Mouse (Mus musculus) heart, embryonic 11.5 days (tissue): Measurements from ENCODE around the gene Ptprr. TPM values are rescaled to one million over a fixed set of nuclear protein-coding genes. Genes with fewer than 3 reads are reported as not detected.

Experiments used
- ATAC-seq: fragments of 200-750 bp; cut with Nextera tagmentation; replicated peaks from 2 replicates; pipeline ENCODE4 v1.8.0; 2017; ENCODE audit warnings: moderate library complexity; ENCODE audit not compliant: insufficient number of reproducible peaks, low FRiP score, low TSS enrichment
- H3K27ac ChIP-seq: fragments of 300-500 bp; sonication (generic); 2 replicates; pipeline ENCODE4 v1.5.1; 2014; ENCODE audit warnings: mild to moderate bottlenecking, low read depth, low read length
- H3K27me3 ChIP-seq: fragments of 300-500 bp; sonication (generic); 2 replicates; pipeline ENCODE4 v1.6.1; 2014; ENCODE audit warnings: mild to moderate bottlenecking, low read length, mixed read lengths; ENCODE audit not compliant: control insufficient read depth, insufficient read depth
- H3K36me3 ChIP-seq: fragments of 300-500 bp; sonication (generic); 2 replicates; pipeline ENCODE4 v1.6.1; 2014; ENCODE audit warnings: mild to moderate bottlenecking, low read length, moderate library complexity, mixed read lengths; ENCODE audit not compliant: control insufficient read depth, insufficient read depth
- H3K4me1 ChIP-seq: fragments of 300-500 bp; sonication (generic); 2 replicates; pipeline ENCODE4 v1.6.1; 2014; ENCODE audit warnings: low read length; ENCODE audit not compliant: control insufficient read depth, insufficient read depth
- H3K4me2 ChIP-seq: fragments of 300-500 bp; sonication (generic); 2 replicates; pipeline ENCODE4 v1.6.1; 2014; ENCODE audit warnings: mild to moderate bottlenecking, moderate library complexity
- H3K4me3 ChIP-seq: fragments of 300-500 bp; sonication (generic); 2 replicates; pipeline ENCODE4 v1.5.1; 2014; ENCODE audit warnings: low read depth, low read length
- H3K9ac ChIP-seq: fragments of 300-500 bp; sonication (generic); 2 replicates; pipeline ENCODE4 v1.6.1; 2014; ENCODE audit warnings: mild to moderate bottlenecking, low read depth, low read length, moderate library complexity
- H3K9me3 ChIP-seq: fragments of 300-500 bp; sonication (generic); replicated peaks from 2 replicates; pipeline ENCODE4 v1.6.1; 2016; ENCODE audit warnings: low read length; ENCODE audit not compliant: control insufficient read depth
- WGBS: fragments of 180-500 bp; shearing (Covaris S2); extraction: QIAGEN DNeasy Blood & Tissue Kit; methylation state at CpG from one replicate; pipeline ENCODE4 v1.1.7; 2014; ENCODE audit not compliant: insufficient replicate concordance; 5-methylcytosine and 5-hydroxymethylcytosine counted together
- polyA plus RNA-seq: library from polyadenylated mRNA; unstranded; fragments of >200 nt; fragmentation: Nextera tagmentation; extraction: Ambion mirVana; gene quantifications from 2 replicates; pipeline ENCODE4 v1.2.1, GENCODE M21; 2014

Gene Ptprr
- polyA plus RNA-seq, 1 experiment from 2014 or later: 0.63 TPM

DNA sequence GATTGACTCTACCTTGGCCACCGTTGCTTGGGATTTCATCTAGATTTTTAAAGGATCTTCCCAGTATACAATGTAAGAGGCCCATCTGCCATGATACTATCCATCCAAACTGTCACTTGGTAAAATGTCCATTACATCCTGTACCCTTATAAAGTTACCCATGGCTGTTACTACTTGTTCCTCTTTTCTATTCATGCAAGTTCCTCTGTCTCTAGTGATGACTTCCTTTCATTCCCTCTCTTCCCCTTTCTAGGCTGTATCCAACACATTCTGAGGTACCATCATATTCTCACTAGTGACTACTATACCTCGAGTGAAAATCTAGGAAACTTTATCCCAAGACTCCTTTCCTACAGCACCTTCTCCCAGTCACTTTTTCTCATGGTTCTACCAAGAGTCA is 173.7 kb downstream of the Ptprr start:
- no peaks in the 10 kb centered on the region for H3K27me3 ChIP-seq
- no peak overlapping the region for H3K27ac ChIP-seq
- H3K36me3 ChIP-seq: no peaks in the 10 kb centered on the region
- 71% methylated on average over 2 of the region's 2 CpGs for WGBS
- H3K9ac ChIP-seq: no peak overlapping the region
- H3K9me3 ChIP-seq: no peaks in the 10 kb centered on the region
- ATAC-seq: no peak
- no peak overlapping the region for H3K4me3 ChIP-seq
- H3K4me1 ChIP-seq: no peaks in the 10 kb centered on the region
- H3K4me2 ChIP-seq: no peak overlapping the region

DNA sequence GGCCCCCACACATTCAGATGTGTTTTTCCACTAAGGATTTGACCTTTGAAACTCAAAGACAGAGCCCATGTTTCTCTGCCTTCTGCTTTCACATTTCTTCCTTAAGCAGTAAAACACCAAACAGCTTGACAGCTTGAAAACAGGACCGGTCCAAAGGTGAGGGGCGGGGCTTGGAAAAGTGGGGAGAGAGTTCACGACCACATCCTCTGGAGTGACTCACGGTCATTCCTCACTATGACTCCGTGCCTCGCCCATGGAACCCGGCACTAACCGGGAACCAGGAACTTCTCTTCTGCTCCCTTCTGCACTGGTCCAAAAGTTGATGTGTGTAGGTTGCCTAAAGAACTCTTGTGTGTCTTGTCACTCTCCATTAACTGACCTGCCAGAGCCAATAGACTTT is 174.3 kb downstream of the Ptprr start:
- Histone ChIP-seq H3K27ac (no peak overlapping the region), H3K4me1 (no peaks in the 10 kb centered on the region), H3K4me2 (no peak overlapping the region), H3K4me3 (no peak overlapping the region), H3K9ac (no peak overlapping the region), H3K36me3 (no peaks in the 10 kb centered on the region), H3K27me3 (no peaks in the 10 kb centered on the region), H3K9me3 (no peaks in the 10 kb centered on the region)
- 80% methylated on average over 8 of the region's 8 CpGs for WGBS
- ATAC-seq: no peak

DNA sequence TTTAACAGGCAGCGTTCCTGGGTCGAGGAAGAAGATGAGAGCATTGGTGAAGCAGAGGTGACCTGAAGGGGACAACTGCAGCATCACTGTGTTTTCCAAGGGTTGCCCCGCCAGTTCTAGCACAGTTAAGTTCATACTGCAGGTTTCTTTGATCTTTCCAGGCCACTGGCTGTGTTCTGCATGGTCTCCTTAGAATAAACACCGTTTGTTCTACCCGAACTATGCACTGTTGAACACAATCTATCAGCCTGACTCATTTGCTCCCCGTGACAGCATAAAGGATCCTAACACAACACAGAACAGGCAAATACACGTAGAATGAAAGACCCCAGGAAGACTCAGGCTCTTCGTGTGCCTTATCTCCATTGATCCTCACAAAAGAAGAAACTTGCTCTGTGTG is 176.4 kb downstream of the Ptprr start:
- no peaks in the 10 kb centered on the region for H3K9me3 ChIP-seq
- no peak overlapping the region for H3K9ac ChIP-seq
- WGBS: 58% methylated on average over 8 of the region's 8 CpGs
- no peak overlapping the region for H3K27ac ChIP-seq
- H3K4me3 ChIP-seq: no peak overlapping the region
- H3K4me2 ChIP-seq: no peak overlapping the region
- no peaks in the 10 kb centered on the region for H3K27me3 ChIP-seq
- ATAC-seq: no peak
- no peaks in the 10 kb centered on the region for H3K36me3 ChIP-seq
- H3K4me1 ChIP-seq: no peaks in the 10 kb centered on the region

DNA sequence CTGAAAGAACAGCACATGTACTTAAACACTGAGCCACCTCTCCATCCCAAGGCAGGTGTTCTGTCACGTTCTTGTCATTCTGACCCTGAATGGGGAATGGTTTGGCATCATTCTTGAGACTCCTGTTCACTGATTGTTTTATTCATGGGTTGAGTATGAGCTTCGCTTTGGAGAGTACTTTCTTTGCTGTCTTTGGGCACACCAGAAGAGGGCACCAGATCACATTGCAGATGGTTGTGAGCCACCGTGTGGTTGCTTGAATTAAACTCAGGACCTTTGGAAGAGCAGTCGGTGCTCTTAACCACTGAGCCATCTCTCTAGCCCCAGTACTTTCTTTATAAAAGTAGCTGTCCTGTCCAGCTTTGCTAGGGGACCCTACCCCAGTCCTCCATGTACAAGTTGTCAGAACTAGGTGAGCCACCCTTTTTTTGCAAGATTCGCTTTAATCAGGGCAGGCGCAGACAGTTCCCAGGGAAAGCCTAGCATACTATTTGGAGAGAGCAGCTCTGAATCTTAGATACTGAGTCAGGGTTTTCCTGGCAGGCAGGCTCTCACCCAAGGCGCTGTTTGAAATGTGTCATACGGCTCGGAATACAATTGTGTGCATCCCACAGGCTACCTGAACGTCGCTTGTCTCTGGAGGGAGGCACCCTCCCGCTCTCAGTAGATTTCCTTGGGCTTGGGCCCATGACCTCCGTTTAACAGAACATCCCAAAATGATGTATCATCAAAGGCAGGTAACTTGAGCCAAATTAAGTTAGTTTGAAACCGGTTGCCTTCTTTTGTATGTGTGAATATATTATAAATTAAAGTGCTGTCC is 178.8 kb downstream of the Ptprr start:
- Histone ChIP-seq H3K4me3 (no peak overlapping the region), H3K4me2 (peak overlapping the region; percentile 32), H3K27me3 (no peaks in the 10 kb centered on the region), H3K4me1 (no peaks in the 10 kb centered on the region), H3K36me3 (no peaks in the 10 kb centered on the region), H3K9me3 (no peaks in the 10 kb centered on the region), H3K27ac (no peak overlapping the region), H3K9ac (no peak overlapping the region)
- no peak for ATAC-seq
- WGBS: 17% methylated on average over 14 of the region's 14 CpGs

DNA sequence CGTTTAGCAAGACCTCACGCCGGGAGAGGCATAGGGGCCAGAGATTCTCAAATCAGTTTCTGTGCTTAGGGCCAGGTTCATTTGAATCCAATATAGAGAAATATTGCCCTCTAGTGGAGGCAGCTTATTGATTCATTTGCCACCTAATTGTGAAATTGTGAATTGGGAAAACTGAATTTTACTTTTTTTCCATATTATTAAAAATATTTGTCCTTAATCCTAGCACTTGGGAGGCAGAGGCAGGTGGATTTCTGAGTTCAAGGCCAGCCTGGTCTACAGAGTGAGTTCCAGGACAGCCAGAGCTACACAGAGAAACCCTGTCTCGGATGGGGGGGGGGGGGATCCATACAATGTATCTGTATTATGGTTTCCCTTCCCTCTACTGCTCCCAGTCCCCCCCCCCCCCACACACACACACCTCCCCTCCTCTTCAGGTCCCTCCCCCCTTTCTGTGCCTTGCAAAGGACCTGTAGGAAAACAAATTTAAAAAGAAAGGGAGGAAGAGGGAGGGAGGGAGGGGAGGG is 179.5 kb downstream of the Ptprr start:
- no peak overlapping the region for H3K27ac ChIP-seq
- no peaks in the 10 kb centered on the region for H3K36me3 ChIP-seq
- 9% methylated on average over 4 of the region's 4 CpGs for WGBS
- no peak for ATAC-seq
- H3K27me3 ChIP-seq: no peaks in the 10 kb centered on the region
- peak overlapping the region; percentile 32 for H3K4me2 ChIP-seq
- H3K4me1 ChIP-seq: no peaks in the 10 kb centered on the region
- no peaks in the 10 kb centered on the region for H3K9me3 ChIP-seq
- H3K9ac ChIP-seq: no peak overlapping the region
- H3K4me3 ChIP-seq: no peak overlapping the region

DNA sequence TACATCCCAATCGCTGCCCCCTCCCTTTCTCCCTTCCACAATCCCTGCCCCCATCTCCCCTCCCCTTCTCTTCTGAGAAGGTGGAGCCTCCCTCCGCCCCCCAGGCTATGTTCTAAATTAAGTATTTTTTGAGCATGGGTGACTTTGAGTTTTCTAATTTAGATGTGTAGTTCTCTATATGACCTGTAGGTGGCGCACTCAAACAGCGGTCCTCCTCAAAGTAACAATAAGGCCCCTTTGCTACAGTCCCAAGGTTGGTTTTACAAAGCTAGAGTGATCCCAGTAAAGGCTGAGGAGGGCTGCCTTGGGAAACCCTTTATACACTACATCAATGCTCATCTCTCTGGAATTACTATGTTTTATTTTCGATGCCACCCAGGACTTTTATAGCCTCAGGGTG is 181.0 kb downstream of the Ptprr start:
- 22% methylated on average over 5 of the region's 5 CpGs for WGBS
- H3K36me3 ChIP-seq: no peaks in the 10 kb centered on the region
- H3K27ac ChIP-seq: no peak overlapping the region
- H3K9me3 ChIP-seq: no peaks in the 10 kb centered on the region
- H3K4me2 ChIP-seq: no peak overlapping the region
- no peaks in the 10 kb centered on the region for H3K27me3 ChIP-seq
- no peak for ATAC-seq
- no peak overlapping the region for H3K9ac ChIP-seq
- no peaks in the 10 kb centered on the region for H3K4me1 ChIP-seq
- no peak overlapping the region for H3K4me3 ChIP-seq

DNA sequence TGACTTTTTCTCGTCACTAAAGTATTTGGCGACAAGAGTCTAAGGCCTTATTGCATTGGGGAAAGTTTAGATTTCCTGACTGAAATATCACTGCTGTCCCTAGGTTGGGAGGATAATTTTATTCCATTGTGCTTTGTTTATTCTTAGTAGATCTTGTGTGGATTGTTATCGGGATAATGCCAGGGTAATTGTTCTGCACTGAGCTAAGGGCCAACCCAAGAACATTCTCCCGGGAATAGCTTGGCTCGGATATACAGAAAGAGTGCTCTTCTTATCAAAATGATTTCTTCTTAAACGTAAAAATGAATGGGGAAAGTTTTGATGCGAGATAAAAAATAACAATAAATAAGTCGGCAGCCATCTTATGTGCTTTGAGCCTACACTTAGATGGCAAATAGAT is 183.5 kb downstream of the Ptprr start:
- Histone ChIP-seq H3K9me3 (no peaks in the 10 kb centered on the region), H3K4me3 (no peak overlapping the region), H3K4me2 (no peak overlapping the region), H3K27ac (no peak overlapping the region), H3K36me3 (no peaks in the 10 kb centered on the region), H3K4me1 (no peaks in the 10 kb centered on the region), H3K27me3 (no peaks in the 10 kb centered on the region), H3K9ac (no peak overlapping the region)
- no peak for ATAC-seq
- 80% methylated on average over 8 of the region's 8 CpGs for WGBS

DNA sequence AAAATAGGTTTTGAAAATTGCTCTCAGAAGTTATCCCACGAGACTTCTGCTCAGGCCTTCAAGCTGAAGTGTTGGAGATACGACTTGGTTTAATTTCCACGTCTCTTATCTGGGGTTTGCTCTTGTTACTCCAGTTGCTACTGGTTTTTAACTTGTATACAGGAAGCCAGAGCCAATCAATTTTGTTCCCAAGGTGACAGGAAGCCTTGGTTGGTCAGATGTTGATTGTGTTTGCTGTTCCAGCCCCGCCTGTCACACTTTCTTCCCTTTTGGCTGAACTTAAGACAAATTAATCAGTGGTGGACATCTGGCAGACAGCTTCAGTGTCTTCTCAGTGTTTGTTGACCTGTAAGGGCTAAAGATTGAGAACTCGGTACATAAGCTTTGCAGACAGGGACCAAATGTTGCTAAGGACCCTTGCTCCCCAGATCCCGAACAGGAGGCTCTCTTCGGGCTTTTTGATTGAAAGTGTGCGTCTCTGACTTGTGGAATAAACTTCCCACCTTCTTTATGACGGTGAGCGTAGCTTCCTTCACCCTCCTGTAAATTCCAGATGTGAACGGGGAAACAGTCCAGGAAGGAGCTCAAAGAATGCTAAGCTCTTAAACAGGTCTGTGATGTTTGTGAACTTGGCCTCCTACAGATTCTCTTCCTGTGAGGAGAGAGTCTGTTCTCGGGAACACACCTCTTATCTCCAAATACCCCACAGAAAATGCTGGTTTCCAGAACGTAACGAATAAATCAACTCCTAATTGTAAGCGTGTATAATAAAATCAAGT is 187.8 kb downstream of the Ptprr start:
- ATAC-seq: no peak

More for the DNA sequence above, 187.8 kb downstream of the Ptprr start:
- 0 out of 2 replicates have a peak overlapping the region, but pooled peaks have one; percentile 7 for H3K27ac ChIP-seq
- no peak overlapping the region for H3K4me2 ChIP-seq
- H3K4me1 ChIP-seq: no peaks in the 10 kb centered on the region
- H3K9me3 ChIP-seq: no peaks in the 10 kb centered on the region
- no peaks in the 10 kb centered on the region for H3K36me3 ChIP-seq
- no peak overlapping the region for H3K4me3 ChIP-seq
- no peaks in the 10 kb centered on the region for H3K27me3 ChIP-seq
- WGBS: 34% methylated on average over 15 of the region's 15 CpGs
- H3K9ac ChIP-seq: no peak overlapping the region
